Mouse (Mus musculus) heart, adult 9 months (tissue): Measurements from ENCODE around the gene Slc22a22.
"Not testable (repeated sequence)": the region's sequence is repeated elsewhere in the genome, so short reads cannot be mapped to it uniquely, and the experiment has no call there.

ENCODE experiments used
- DNase-seq, 2 experiments: peaks; one replicate each; pipeline ENCODE4 v3.0.0; 2022; ENCODE audit warnings: low spot score in 2 of 2

Slc22a22 gene

GRCm38 (mm10) chr15:57380381-57380780 lies 97.0 kb downstream of the Slc22a22 start:
- peak in 1 of 2 experiments; percentile 6 for DNase-seq

- DNase-seq = no peak
Measured at GRCm38 (mm10) chr15:57366446-57366845, 111.0 kb downstream of the Slc22a22 start.

- DNase-seq = no peak
Measured at GRCm38 (mm10) chr15:57355278-57355677, 122.1 kb downstream of the Slc22a22 start.

GRCm38 (mm10) chr15:57340499-57340898 lies 136.9 kb downstream of the Slc22a22 start:
- DNase-seq = no peak

- no peak for DNase-seq
Measured at GRCm38 (mm10) chr15:57331326-57331725, 146.1 kb downstream of the Slc22a22 start.

- DNase-seq = no peak
Measured at GRCm38 (mm10) chr15:57318001-57318400, 159.4 kb downstream of the Slc22a22 start.

- no peak for DNase-seq
Measured at GRCm38 (mm10) chr15:57316486-57316885, 160.9 kb downstream of the Slc22a22 start.

- DNase-seq = no peak
Measured at GRCm38 (mm10) chr15:57302710-57303109, 174.7 kb downstream of the Slc22a22 start.

- DNase-seq = no peak
Measured at GRCm38 (mm10) chr15:57278505-57278904, 198.9 kb downstream of the Slc22a22 start.

- DNase-seq = no peak
Measured at GRCm38 (mm10) chr15:57276411-57276810, 201.0 kb downstream of the Slc22a22 start.

- not testable (repeated sequence) for DNase-seq
Measured at GRCm38 (mm10) chr15:57240061-57240460, 237.4 kb downstream of the Slc22a22 start.

- no peak for DNase-seq
Measured at GRCm38 (mm10) chr15:57230439-57230838, 247.0 kb downstream of the Slc22a22 start.

- DNase-seq = no peak
Measured at GRCm38 (mm10) chr15:57205315-57205714, 272.1 kb downstream of the Slc22a22 start.

GRCm38 (mm10) chr15:57204444-57204930 lies 272.9 kb downstream of the Slc22a22 start:
- DNase-seq = no peak
